8 mouse cellular contexts compared by ENCODE assay signal in genomic region chr13:59555613-59556192, GRCm38 (mm10). TPM values are rescaled to one million over a fixed set of nuclear protein-coding genes. Genes with fewer than 3 reads are reported as not detected.
A peak's percentile ranks its signal among the peaks of the same experiment; 100 is the strongest.
DNase-seq lines count a peak whose midpoint lies in the region; ATAC-seq and TF ChIP-seq lines count a peak whose summit lies in the region.

No protein-coding gene starts in this region.

- peak overlapping the region; percentile 92 for H3K4me3 ChIP-seq in heart, embryonic 10.5 days
- no peak overlapping the region for H3K4me3 ChIP-seq in heart, embryonic 11.5 days (ENCODE audit: low read depth, low read length)
- peak overlapping the region; percentile 74 for H3K4me3 ChIP-seq in forebrain, embryonic 15.5 days
- H3K4me3 ChIP-seq in liver, postnatal 0 days (ENCODE audit: low read depth, low read length), result peak overlapping the region; percentile 88

- H3K9me3 ChIP-seq in heart, embryonic 10.5 days, result no peaks in the 10 kb centered on the region
- no peaks in the 10 kb centered on the region for H3K9me3 ChIP-seq in heart, embryonic 11.5 days (replicated peaks; ENCODE audit: control insufficient read depth, low read length)
- H3K9me3 ChIP-seq in forebrain, embryonic 15.5 days, result no peaks in the 10 kb centered on the region
- no peaks in the 10 kb centered on the region for H3K9me3 ChIP-seq in liver, postnatal 0 days (ENCODE audit: low read length)

- H3K9ac ChIP-seq in heart, embryonic 11.5 days (ENCODE audit: low read depth, low read length), result no peak overlapping the region
- H3K9ac ChIP-seq in forebrain, embryonic 15.5 days (replicated peaks), result peak overlapping the region; percentile 81; the same call in 1 of the 2 replicates
- H3K9ac ChIP-seq in liver, postnatal 0 days (replicated peaks), result no peak overlapping the region

- no peak for ATAC-seq in heart, embryonic 11.5 days (replicated peaks; ENCODE audit: insufficient number of reproducible peaks, low FRiP score, low TSS enrichment)
- no peak for ATAC-seq in forebrain, embryonic 15.5 days (replicated peaks)
- no peak for ATAC-seq in liver, postnatal 0 days
- ATAC-seq in granulocyte monocyte progenitor cell, adult 5-6 weeks (replicated peaks; ENCODE audit: poor library complexity, severe bottlenecking), result no peak

- H3K27ac ChIP-seq in heart, embryonic 10.5 days, result no peak overlapping the region
- no peak overlapping the region for H3K27ac ChIP-seq in heart, embryonic 11.5 days (ENCODE audit: low read depth, low read length)
- no peak overlapping the region for H3K27ac ChIP-seq in forebrain, embryonic 15.5 days (replicated peaks)
- no peak overlapping the region for H3K27ac ChIP-seq in liver, postnatal 0 days (ENCODE audit: low read depth)

- no peaks in the 10 kb centered on the region for H3K27me3 ChIP-seq in heart, embryonic 10.5 days (ENCODE audit: insufficient read depth, poor library complexity, severe bottlenecking)
- H3K27me3 ChIP-seq in heart, embryonic 11.5 days (ENCODE audit: control insufficient read depth, insufficient read depth, low read length), result peaks cover 3% of the 10 kb centered on the region; the same call in 1 of the 2 replicates
- H3K27me3 ChIP-seq in forebrain, embryonic 15.5 days, result no peaks in the 10 kb centered on the region
- H3K27me3 ChIP-seq in liver, postnatal 0 days (ENCODE audit: insufficient read depth, low read length), result no peaks in the 10 kb centered on the region

- H3K4me2 ChIP-seq in heart, embryonic 11.5 days, result no peak overlapping the region
- peak overlapping the region; percentile 77 for H3K4me2 ChIP-seq in forebrain, embryonic 15.5 days (replicated peaks)
- peak overlapping the region; percentile 100 for H3K4me2 ChIP-seq in liver, postnatal 0 days (ENCODE audit: low read depth, low read length)

- TF ChIP-seq EP300 in liver, postnatal 0 days (IDR thresholded peaks at IDR 0.05; ENCODE audit: low read depth), result no peak

- H3K36me3 ChIP-seq in heart, embryonic 10.5 days, result no peaks in the 10 kb centered on the region
- H3K36me3 ChIP-seq in heart, embryonic 11.5 days (ENCODE audit: control insufficient read depth, insufficient read depth, low read length), result no peaks in the 10 kb centered on the region
- no peaks in the 10 kb centered on the region for H3K36me3 ChIP-seq in forebrain, embryonic 15.5 days
- no peaks in the 10 kb centered on the region for H3K36me3 ChIP-seq in liver, postnatal 0 days (replicated peaks; ENCODE audit: insufficient read depth, low read length)

- peaks cover 16% of the 10 kb centered on the region for H3K4me1 ChIP-seq in heart, embryonic 10.5 days
- no peaks in the 10 kb centered on the region for H3K4me1 ChIP-seq in heart, embryonic 11.5 days (ENCODE audit: control insufficient read depth, insufficient read depth, low read length)
- peaks cover 33% of the 10 kb centered on the region for H3K4me1 ChIP-seq in forebrain, embryonic 15.5 days
- H3K4me1 ChIP-seq in liver, postnatal 0 days (ENCODE audit: insufficient read depth), result peaks cover 22% of the 10 kb centered on the region

- DNase-seq in heart, embryonic 10.5 days (ENCODE audit: low spot score), result no peak
- peak; percentile 64 for DNase-seq in A20 (ENCODE audit: low read depth, low spot score)
- no peak for DNase-seq in liver, postnatal 0 days
- DNase-seq in embryo, embryonic 10 days (ENCODE audit: low spot score), result no peak
- DNase-seq in urinary bladder, postnatal 10 days (ENCODE audit: low spot score), result no peak

- no peak for TF ChIP-seq CTCF in liver, postnatal 0 days (IDR thresholded peaks at IDR 0.05; ENCODE audit: low read depth)

- 82% methylated on average over 8 of the region's 8 CpGs for WGBS in heart, embryonic 10.5 days
- 69% methylated on average over 8 of the region's 8 CpGs for WGBS in heart, embryonic 11.5 days (ENCODE audit: insufficient replicate concordance)
- WGBS in forebrain, embryonic 15.5 days, result 78% methylated on average over 8 of the region's 8 CpGs
- 68% methylated on average over 8 of the region's 8 CpGs for WGBS in liver, postnatal 0 days (ENCODE audit: insufficient replicate concordance)

RNA-seq across cellular contexts. Expression of gene Agtpbp1, which starts 29.3 kb away (rescaled TPM):
- polyA plus RNA-seq in heart, embryonic 10.5 days (2016; fragmentation: Nextera tagmentation; extraction: Ambion mirVana), result 8.8 and 14.4 TPM in 2 replicates
- 13.7 and 14.7 TPM in 2 replicates for polyA plus RNA-seq in heart, embryonic 11.5 days (2014; fragmentation: Nextera tagmentation; extraction: Ambion mirVana)
- polyA plus RNA-seq in forebrain, embryonic 15.5 days (2015; fragmentation: Nextera tagmentation; extraction: Ambion mirVana), result 50.8 and 52.3 TPM in 2 replicates
- polyA plus RNA-seq in liver, postnatal 0 days (2015; fragmentation: Nextera tagmentation; extraction: Ambion mirVana), result 5.4 and 6.4 TPM in 2 replicates
- total RNA-seq in granulocyte monocyte progenitor cell, adult 5-6 weeks (2014; fragmentation: Nextera tagmentation), result 31.0 and 68.9 TPM in 2 replicates
- total RNA-seq in granulocyte monocyte progenitor cell, adult 5-6 weeks (2017), result 56.4 and 67.5 TPM in 2 replicates

RNA-seq across cellular contexts. Expression of gene Naa35, which starts 29.4 kb away (rescaled TPM):
- polyA plus RNA-seq in heart, embryonic 10.5 days (2016; fragmentation: Nextera tagmentation; extraction: Ambion mirVana), result 78.9 and 92.6 TPM in 2 replicates
- polyA plus RNA-seq in heart, embryonic 11.5 days (2014; fragmentation: Nextera tagmentation; extraction: Ambion mirVana), result 67.0 and 68.4 TPM in 2 replicates
- 157 and 161 TPM in 2 replicates for polyA plus RNA-seq in forebrain, embryonic 15.5 days (2015; fragmentation: Nextera tagmentation; extraction: Ambion mirVana)
- 22.9 and 32.5 TPM in 2 replicates for polyA plus RNA-seq in liver, postnatal 0 days (2015; fragmentation: Nextera tagmentation; extraction: Ambion mirVana)
- 76.3 and 98.6 TPM in 2 replicates for total RNA-seq in granulocyte monocyte progenitor cell, adult 5-6 weeks (2014; fragmentation: Nextera tagmentation)
- 29.1 and 53.0 TPM in 2 replicates for total RNA-seq in granulocyte monocyte progenitor cell, adult 5-6 weeks (2017)
